Comparison of ENCODE assay signal across 18 mouse cellular contexts in genomic region chr11:79856376-79856775, GRCm38 (mm10).
DNase-seq lines count a peak whose midpoint lies in the region; ATAC-seq lines count a peak whose summit lies in the region.
"Had no signal": no experiment of that assay in that cellular context is flagged by ENCODE, and none has a peak within 500 bp of the region (broad histone marks: within the 10 kb centered on the region; RNA-seq: fewer than 3 reads in every experiment).

No protein-coding gene starts in this region.

- no peaks in the 10 kb centered on the region for H3K4me1 ChIP-seq in forebrain, embryonic 14.5 days (ENCODE audit: control insufficient read depth, insufficient read depth, low read length)
- H3K4me1 ChIP-seq in forebrain, embryonic 16.5 days (replicated peaks; ENCODE audit: control insufficient read depth, insufficient read depth, low read length) = no peaks in the 10 kb centered on the region
- peaks cover 23% of the 10 kb centered on the region for H3K4me1 ChIP-seq in embryonic facial prominence, embryonic 15.5 days
- H3K4me1 ChIP-seq: hindbrain, embryonic 13.5 days had no signal

- no peaks in the 10 kb centered on the region for H3K36me3 ChIP-seq in forebrain, embryonic 14.5 days (ENCODE audit: control insufficient read depth, insufficient read depth, low read length)
- no peaks in the 10 kb centered on the region for H3K36me3 ChIP-seq in forebrain, embryonic 16.5 days (ENCODE audit: control insufficient read depth, insufficient read depth)
- no peaks in the 10 kb centered on the region for H3K36me3 ChIP-seq in embryonic facial prominence, embryonic 15.5 days
- H3K36me3 ChIP-seq: forebrain, embryonic 15.5 days; heart, embryonic 15.5 days; hindbrain, embryonic 13.5 days had no signal

- ATAC-seq in forebrain, embryonic 14.5 days = no peak
- ATAC-seq in forebrain, embryonic 16.5 days = no peak
- ATAC-seq in embryonic facial prominence, embryonic 15.5 days (ENCODE audit: insufficient number of reproducible peaks, low FRiP score, low TSS enrichment, low read depth) = no peak
- ATAC-seq: forebrain, embryonic 15.5 days; hindbrain, postnatal 0 days had no signal

- no peak overlapping the region for H3K4me2 ChIP-seq in forebrain, embryonic 14.5 days (ENCODE audit: low read length)
- H3K4me2 ChIP-seq in forebrain, embryonic 16.5 days (ENCODE audit: low read length) = no peak overlapping the region
- no peak overlapping the region for H3K4me2 ChIP-seq in embryonic facial prominence, embryonic 15.5 days (replicated peaks)
- H3K4me2 ChIP-seq: forebrain, embryonic 15.5 days; heart, embryonic 11.5 days; heart, embryonic 15.5 days; hindbrain, embryonic 13.5 days had no signal

- 91% methylated on average over 5 of the region's 5 CpGs for WGBS in forebrain, embryonic 14.5 days
- 78% methylated on average over 5 of the region's 5 CpGs for WGBS in forebrain, embryonic 16.5 days
- WGBS in embryonic facial prominence, embryonic 15.5 days = 39% methylated on average over 5 of the region's 5 CpGs

- no peaks in the 10 kb centered on the region for H3K9me3 ChIP-seq in forebrain, embryonic 14.5 days (replicated peaks; ENCODE audit: control insufficient read depth, low read length)
- no peaks in the 10 kb centered on the region for H3K9me3 ChIP-seq in forebrain, embryonic 16.5 days (ENCODE audit: control insufficient read depth, low read length)
- no peaks in the 10 kb centered on the region for H3K9me3 ChIP-seq in embryonic facial prominence, embryonic 15.5 days (replicated peaks)
- H3K9me3 ChIP-seq: forebrain, embryonic 15.5 days; heart, embryonic 15.5 days; hindbrain, embryonic 13.5 days had no signal

- intact Hi-C loops in left cerebral cortex, postnatal 14 days (cut with DNase I) = no loop called here

- H3K27ac ChIP-seq in forebrain, embryonic 14.5 days (ENCODE audit: low read depth, low read length) = no peak overlapping the region
- no peak overlapping the region for H3K27ac ChIP-seq in forebrain, embryonic 16.5 days (ENCODE audit: low read length)
- 0 out of 2 replicates have a peak overlapping the region, but pooled peaks have one; percentile 51 for H3K27ac ChIP-seq in embryonic facial prominence, embryonic 15.5 days (replicated peaks)
- H3K27ac ChIP-seq: forebrain, embryonic 15.5 days; heart, adult 2 months; heart, embryonic 15.5 days; hindbrain, embryonic 13.5 days; hindbrain, postnatal 0 days had no signal

- H3K4me3 ChIP-seq in forebrain, embryonic 14.5 days (ENCODE audit: low read depth, low read length) = no peak overlapping the region
- H3K4me3 ChIP-seq in forebrain, embryonic 16.5 days (replicated peaks; ENCODE audit: low read length) = no peak overlapping the region
- H3K4me3 ChIP-seq in embryonic facial prominence, embryonic 15.5 days (replicated peaks) = no peak overlapping the region
- H3K4me3 ChIP-seq: forebrain, embryonic 15.5 days; heart, adult 2 months; heart, embryonic 15.5 days; hindbrain, embryonic 13.5 days had no signal

- H3K9ac ChIP-seq in forebrain, embryonic 14.5 days (ENCODE audit: low read length) = no peak overlapping the region
- H3K9ac ChIP-seq in forebrain, embryonic 16.5 days (replicated peaks; ENCODE audit: low read depth, low read length) = no peak overlapping the region
- H3K9ac ChIP-seq in embryonic facial prominence, embryonic 15.5 days = no peak overlapping the region
- H3K9ac ChIP-seq: forebrain, embryonic 15.5 days; heart, embryonic 15.5 days; hindbrain, embryonic 13.5 days had no signal

- H3K27me3 ChIP-seq in forebrain, embryonic 14.5 days (replicated peaks; ENCODE audit: control insufficient read depth, insufficient read depth, low read length) = no peaks in the 10 kb centered on the region
- H3K27me3 ChIP-seq in forebrain, embryonic 16.5 days (replicated peaks; ENCODE audit: control insufficient read depth, insufficient read depth, low read length) = no peaks in the 10 kb centered on the region
- no peaks in the 10 kb centered on the region for H3K27me3 ChIP-seq in embryonic facial prominence, embryonic 15.5 days
- H3K27me3 ChIP-seq: forebrain, embryonic 15.5 days; heart, embryonic 15.5 days; hindbrain, embryonic 13.5 days had no signal

- DNase-seq in forebrain, embryonic 14.5 days (ENCODE audit: low spot score) = peak; percentile 15
- peak; percentile 34 to 58 for DNase-seq in left cerebral cortex, postnatal 14 days (ENCODE audit: low spot score in 2 of 2)
- no peak for DNase-seq in left cerebral cortex, adult 9 months (ENCODE audit: low spot score in 2 of 2)
- peak; percentile 34 for DNase-seq in brain, adult 2 months (ENCODE audit: low read depth, low spot score)
- no peak for DNase-seq in thymus, postnatal 14 days
- DNase-seq: adrenal gland, postnatal 10 days; cerebellum, adult 18-20 months; cerebellum, adult 9-11 months; gastrocnemius, postnatal 14 days; heart, adult 2 months; heart, postnatal 14 days had no signal

Comparison
In these comparisons a context has a peak if more than half of its experiments do, and no peak if none do; other contexts are left out.
1. DNase-seq: peak in forebrain, embryonic 14.5 days (single experiment), left cerebral cortex, postnatal 14 days (2 of 2) and brain, adult 2 months (single experiment); none in left cerebral cortex, adult 9 months (0 of 2) and thymus, postnatal 14 days (single experiment).